Mouse (Mus musculus) intestine, embryonic 14.5 days (tissue): ENCODE data around the gene Slc9a5. TPM values are rescaled to one million over a fixed set of nuclear protein-coding genes. Genes with fewer than 3 reads are reported as not detected.
A peak's percentile ranks its signal among the peaks of the same experiment; 100 is the strongest.

Experiments used
- ATAC-seq: fragments of 200-750 bp; cut with Nextera tagmentation; replicated peaks from 2 replicates; pipeline ENCODE4 v1.8.0; 2017; ENCODE audit warnings: low read depth, moderate number of reproducible peaks, moderate TSS enrichment, moderate library complexity; ENCODE audit not compliant: low FRiP score, low TSS enrichment
- DNase-seq: peaks from one replicate; pipeline ENCODE4 v3.0.0-alpha.2; 2018; ENCODE audit warnings: low spot score
- H3K27ac ChIP-seq: fragments of 300-500 bp; sonication (generic); 2 replicates; pipeline ENCODE4 v1.5.1; 2014; ENCODE audit warnings: low read depth, mild to moderate bottlenecking, control low read depth
- H3K27me3 ChIP-seq: fragments of 300-500 bp; sonication (generic); replicated peaks from 2 replicates; pipeline ENCODE4 v1.6.1; 2014; ENCODE audit warnings: low read length, control low read depth; ENCODE audit not compliant: control insufficient read depth, insufficient read depth
- H3K36me3 ChIP-seq: fragments of 300-500 bp; sonication (generic); 2 replicates; pipeline ENCODE4 v1.6.1; 2014; ENCODE audit warnings: low read length, control low read depth; ENCODE audit not compliant: control insufficient read depth, insufficient read depth
- H3K4me1 ChIP-seq: fragments of 300-500 bp; sonication (generic); replicated peaks from 2 replicates; pipeline ENCODE4 v1.6.1; 2014; ENCODE audit warnings: low read length, control low read depth, mixed read lengths; ENCODE audit not compliant: control insufficient read depth, insufficient read depth
- H3K4me2 ChIP-seq: fragments of 300-500 bp; sonication (generic); 2 replicates; pipeline ENCODE4 v1.6.1; 2014; ENCODE audit warnings: low read length
- H3K4me3 ChIP-seq: fragments of 300-500 bp; sonication (generic); 2 replicates; pipeline ENCODE4 v1.5.1; 2014; ENCODE audit warnings: low read depth, low read length, control low read depth, mixed read lengths
- H3K9ac ChIP-seq: fragments of 300-500 bp; sonication (generic); 2 replicates; pipeline ENCODE4 v1.6.1; 2014; ENCODE audit warnings: mild to moderate bottlenecking, low read length
- H3K9me3 ChIP-seq: fragments of 300-500 bp; sonication (generic); 2 replicates; pipeline ENCODE4 v1.6.1; 2016; ENCODE audit warnings: low read length, control low read depth; ENCODE audit not compliant: control insufficient read depth
- WGBS: fragments of 180-500 bp; shearing (Covaris S2); extraction: QIAGEN DNeasy Blood & Tissue Kit; methylation state at CpG from one replicate; pipeline ENCODE4 v1.1.7; 2014; 5-methylcytosine and 5-hydroxymethylcytosine counted together
- polyA plus RNA-seq: library from polyadenylated mRNA; unstranded; fragments of >200 nt; fragmentation: Nextera tagmentation; extraction: Ambion mirVana; gene quantifications from 2 replicates; pipeline ENCODE4 v1.2.1, GENCODE M21; 2014

Gene Slc9a5
- polyA plus RNA-seq, 1 experiment from 2014 or later, result 1.5 TPM

DNA sequence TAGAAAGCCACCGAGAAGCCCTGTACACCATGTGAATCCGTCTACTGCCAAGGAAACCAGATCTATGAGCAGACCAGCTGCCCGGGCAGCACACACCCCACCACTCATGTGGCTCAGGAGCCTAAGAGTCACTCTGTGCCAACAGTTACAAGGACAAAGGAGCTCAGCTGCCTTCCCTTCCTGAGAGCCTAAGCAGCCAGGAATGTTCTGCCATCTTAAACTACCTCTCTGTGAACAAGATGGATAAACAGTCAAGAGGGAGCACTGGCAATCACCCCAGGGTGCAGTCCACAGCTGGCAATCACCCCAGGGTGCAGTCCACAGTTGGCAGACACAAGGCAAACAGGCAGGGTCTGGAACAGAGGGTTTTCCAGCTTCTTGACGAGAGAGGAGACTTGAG is 30.7 kb upstream of the Slc9a5 start:
- H3K9ac ChIP-seq, result no peak overlapping the region
- 90% methylated on average over 4 of the region's 4 CpGs for WGBS
- peaks cover 74% of the 10 kb centered on the region for H3K36me3 ChIP-seq
- no peak for DNase-seq
- H3K27ac ChIP-seq, result no peak overlapping the region
- no peak overlapping the region for H3K4me2 ChIP-seq
- no peak for ATAC-seq
- no peaks in the 10 kb centered on the region for H3K9me3 ChIP-seq
- H3K4me3 ChIP-seq, result no peak overlapping the region
- H3K4me1 ChIP-seq, result no peaks in the 10 kb centered on the region
- no peaks in the 10 kb centered on the region for H3K27me3 ChIP-seq

- H3K27ac ChIP-seq, result no peak overlapping the region
- 85% methylated on average over 11 of the region's 11 CpGs for WGBS
- H3K9me3 ChIP-seq, result no peaks in the 10 kb centered on the region
- H3K4me2 ChIP-seq, result no peak overlapping the region
- H3K4me3 ChIP-seq, result no peak overlapping the region
- no peaks in the 10 kb centered on the region for H3K4me1 ChIP-seq
- H3K27me3 ChIP-seq, result no peaks in the 10 kb centered on the region
- ATAC-seq (no peak), DNase-seq (no peak)
- H3K9ac ChIP-seq, result no peak overlapping the region
- peaks cover 69% of the 10 kb centered on the region for H3K36me3 ChIP-seq
Observed at GRCm38 (mm10) chr8:105318662-105319190, 29.9 kb upstream of the Slc9a5 start.

GRCm38 (mm10) chr8:105323183-105323582 is 25.5 kb upstream of the Slc9a5 start:
- H3K4me1 ChIP-seq, result peaks cover 16% of the 10 kb centered on the region
- H3K9me3 ChIP-seq, result no peaks in the 10 kb centered on the region
- no peak overlapping the region for H3K27ac ChIP-seq
- H3K9ac ChIP-seq, result no peak overlapping the region
- ATAC-seq (no peak), DNase-seq (no peak)
- no peak overlapping the region for H3K4me3 ChIP-seq
- H3K27me3 ChIP-seq, result no peaks in the 10 kb centered on the region
- H3K36me3 ChIP-seq, result peaks cover 32% of the 10 kb centered on the region
- H3K4me2 ChIP-seq, result no peak overlapping the region
- WGBS, result 84% methylated on average over 4 of the region's 4 CpGs

GRCm38 (mm10) chr8:105325641-105326093 is 23.0 kb upstream of the Slc9a5 start:
- WGBS, result under 1% methylated on average over 12 of the region's 12 CpGs
- DNase-seq, result no peak

GRCm38 (mm10) chr8:105326141-105326672 is 22.4 kb upstream of the Slc9a5 start, which contains the start of the genes Lrrc29 and Tmem208:
TSS of gene Lrrc29 (minus strand) at chr8:105326278.
TSS of gene Tmem208 (plus strand) at chr8:105326354.
- Histone ChIP-seq H3K4me3 (peak within 1 kb of the TSS; percentile 89), H3K36me3 (peaks cover 47% of the 10 kb centered on the region), H3K27ac (peak within 1 kb of the TSS; percentile 58), H3K9me3 (no peaks in the 10 kb centered on the region), H3K27me3 (no peaks in the 10 kb centered on the region), H3K9ac (peak within 1 kb of the TSS; percentile 77), H3K4me2 (peak within 1 kb of the TSS; percentile 96), H3K4me1 (peaks cover 16% of the 10 kb centered on the region)
- ATAC-seq, result peak; percentile 90
- WGBS, result under 1% methylated on average over 36 of the region's 36 CpGs
- DNase-seq, result peak; percentile 98

More at GRCm38 (mm10) chr8:105325641-105326093, 23.0 kb upstream of the Slc9a5 start:
- Histone ChIP-seq H3K4me1 (peaks cover 16% of the 10 kb centered on the region), H3K4me3 (peak overlapping the region; percentile 89), H3K27me3 (no peaks in the 10 kb centered on the region), H3K36me3 (peaks cover 41% of the 10 kb centered on the region), H3K27ac (peak overlapping the region; percentile 58), H3K9ac (peak overlapping the region; percentile 77), H3K9me3 (no peaks in the 10 kb centered on the region), H3K4me2 (peak overlapping the region; percentile 96)
- no peak; the same call in none of the 2 replicates for ATAC-seq

- H3K9me3 ChIP-seq, result no peaks in the 10 kb centered on the region
- DNase-seq, result no peak
- peak overlapping the region; percentile 96 for H3K4me2 ChIP-seq
- peaks cover 16% of the 10 kb centered on the region for H3K4me1 ChIP-seq
- 36% methylated on average over 6 of the region's 6 CpGs for WGBS
- H3K27ac ChIP-seq, result peak overlapping the region; percentile 58; the same call in 1 of the 2 replicates
- peaks cover 52% of the 10 kb centered on the region for H3K36me3 ChIP-seq
- H3K9ac ChIP-seq, result peak overlapping the region; percentile 77
- peak overlapping the region; percentile 89 for H3K4me3 ChIP-seq
- H3K27me3 ChIP-seq, result no peaks in the 10 kb centered on the region
- ATAC-seq, result no peak
Observed at GRCm38 (mm10) chr8:105326968-105327367, 21.7 kb upstream of the Slc9a5 start.

DNA sequence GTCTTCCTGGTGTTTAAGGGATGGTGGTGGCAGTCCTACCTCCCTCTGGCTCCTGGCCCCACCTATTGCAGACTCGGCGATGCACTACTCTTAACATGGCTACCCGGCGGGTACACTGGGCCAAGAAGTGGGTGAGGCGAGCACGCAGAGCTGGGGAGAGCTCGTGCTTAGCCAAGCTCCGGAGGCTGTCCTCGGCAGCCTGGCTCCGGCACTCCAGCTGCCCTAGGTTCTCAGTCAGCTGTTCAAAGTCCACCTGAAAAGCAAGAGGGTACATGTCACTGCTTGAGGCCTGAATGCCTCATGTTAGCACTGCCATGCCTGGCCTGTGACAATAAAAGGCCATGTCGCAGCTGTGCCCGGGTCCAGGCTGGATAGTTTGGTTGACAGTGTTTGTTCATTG is 18.3 kb upstream of the Slc9a5 start:
- no peak for ATAC-seq
- H3K4me3 ChIP-seq, result no peak overlapping the region
- WGBS, result 91% methylated on average over 12 of the region's 12 CpGs
- no peak overlapping the region for H3K4me2 ChIP-seq
- no peak for DNase-seq
- H3K27ac ChIP-seq, result no peak overlapping the region
- H3K36me3 ChIP-seq, result peaks cover 67% of the 10 kb centered on the region
- no peaks in the 10 kb centered on the region for H3K9me3 ChIP-seq
- peaks cover 11% of the 10 kb centered on the region for H3K4me1 ChIP-seq
- H3K9ac ChIP-seq, result no peak overlapping the region
- H3K27me3 ChIP-seq, result no peaks in the 10 kb centered on the region

GRCm38 (mm10) chr8:105331469-105331868 is 17.2 kb upstream of the Slc9a5 start:
- H3K9me3 ChIP-seq, result no peaks in the 10 kb centered on the region
- no peak overlapping the region for H3K27ac ChIP-seq
- peaks cover 79% of the 10 kb centered on the region for H3K36me3 ChIP-seq
- ATAC-seq (no peak), DNase-seq (no peak)
- H3K4me3 ChIP-seq, result no peak overlapping the region
- WGBS, result 93% methylated on average over 22 of the region's 22 CpGs
- H3K27me3 ChIP-seq, result no peaks in the 10 kb centered on the region
- H3K9ac ChIP-seq, result no peak overlapping the region
- H3K4me1 ChIP-seq, result peaks cover 8% of the 10 kb centered on the region; the same call in 1 of the 2 replicates
- H3K4me2 ChIP-seq, result no peak overlapping the region

DNA sequence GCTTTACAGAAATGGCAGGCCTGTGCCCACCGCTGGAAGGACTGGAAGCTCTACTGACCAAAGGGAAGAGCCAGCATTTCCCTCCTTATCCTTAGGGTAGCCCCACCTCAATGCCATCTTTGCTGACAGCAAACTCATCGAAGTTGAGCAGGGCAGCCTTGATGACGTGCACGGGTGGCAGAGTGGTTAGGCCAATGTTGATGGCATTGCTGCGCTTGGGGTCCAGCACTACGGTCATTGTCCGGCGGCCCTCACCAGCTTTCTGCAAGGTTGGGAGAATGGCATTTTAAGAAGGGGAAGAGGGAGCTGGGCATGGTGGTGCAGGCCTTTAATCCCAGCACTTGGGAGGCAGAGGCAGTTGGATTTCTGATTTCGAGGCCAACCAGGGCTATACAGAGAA is 16.7 kb upstream of the Slc9a5 start:
- H3K9ac ChIP-seq, result no peak overlapping the region
- H3K27me3 ChIP-seq, result no peaks in the 10 kb centered on the region
- H3K9me3 ChIP-seq, result no peaks in the 10 kb centered on the region
- DNase-seq (no peak), ATAC-seq (no peak)
- H3K4me2 ChIP-seq, result no peak overlapping the region
- no peak overlapping the region for H3K27ac ChIP-seq
- peaks cover 7% of the 10 kb centered on the region; the same call in 1 of the 2 replicates for H3K4me1 ChIP-seq
- peaks cover 83% of the 10 kb centered on the region for H3K36me3 ChIP-seq
- WGBS, result 95% methylated on average over 9 of the region's 9 CpGs
- H3K4me3 ChIP-seq, result no peak overlapping the region
